Mouse (Mus musculus): ENCODE measurements at regions not wholly inside any gene's neighbourhood (a gene's known extent, or its start where the extent isn't known, plus 50 kb on each side); places are given as distances from the start of the nearest gene placed in this dataset.

DNA sequence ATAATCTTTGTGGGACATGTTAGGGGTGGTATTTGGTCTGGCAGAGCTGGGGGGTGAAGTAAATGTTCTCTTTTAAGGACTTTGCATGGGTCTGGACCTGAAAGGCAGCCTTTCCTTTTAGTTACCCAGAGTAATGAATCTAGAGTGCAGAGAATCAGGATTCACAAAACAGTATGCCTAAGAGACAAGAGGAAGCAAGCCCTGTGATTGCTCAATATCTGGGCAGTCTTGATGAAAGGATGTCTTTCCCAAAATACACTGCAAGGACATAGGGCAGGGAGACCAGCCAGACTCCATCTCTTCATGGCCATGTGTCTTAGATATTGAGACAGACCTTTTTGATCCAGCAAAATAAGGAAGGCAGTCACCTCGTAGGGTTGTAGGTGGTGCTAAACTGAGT lies 84.3 kb downstream of the Ttc32 start:
- H3K79me2 ChIP-seq (replicated peaks; ENCODE audit: control insufficient read depth, insufficient read depth, low read length): no peaks in the 10 kb centered on the region
- H3K4me3 ChIP-seq: no peak overlapping the region
- H3K27ac ChIP-seq: peak overlapping the region; percentile 81
- H3K36me3 ChIP-seq (ENCODE audit: control insufficient read depth, insufficient read depth, low read length): peaks cover 2% of the 10 kb centered on the region; the same call in 1 of the 2 replicates
- intact Hi-C loops (cut with DNase I): loop anchor here (5.0 kb wide), 1 partner anchor 37 kb away; no protein-coding TSS in a partner anchor
- H3K9ac ChIP-seq (ENCODE audit: low read depth, low read length): no peak overlapping the region
- WGBS: 38% methylated on average over 1 of the region's 1 CpGs
- no peaks in the 10 kb centered on the region for H3K27me3 ChIP-seq (ENCODE audit: control insufficient read depth, insufficient read depth, low read length)
- no peaks in the 10 kb centered on the region; the same call in 1 of the 2 replicates for H3K4me1 ChIP-seq (ENCODE audit: control insufficient read depth, insufficient read depth, low read length)
- peak in 1 of 2 experiments; percentile 61 for DNase-seq
- TF ChIP-seq EP300 (IDR thresholded peaks at IDR 0.05; ENCODE audit: insufficient read depth, low read depth, low read length) (no peak), CTCF (IDR thresholded peaks at IDR 0.05) (no peak), POLR2A (IDR thresholded peaks at IDR 0.05; ENCODE audit: insufficient read depth, low read depth, low read length) (no peak)

DNA sequence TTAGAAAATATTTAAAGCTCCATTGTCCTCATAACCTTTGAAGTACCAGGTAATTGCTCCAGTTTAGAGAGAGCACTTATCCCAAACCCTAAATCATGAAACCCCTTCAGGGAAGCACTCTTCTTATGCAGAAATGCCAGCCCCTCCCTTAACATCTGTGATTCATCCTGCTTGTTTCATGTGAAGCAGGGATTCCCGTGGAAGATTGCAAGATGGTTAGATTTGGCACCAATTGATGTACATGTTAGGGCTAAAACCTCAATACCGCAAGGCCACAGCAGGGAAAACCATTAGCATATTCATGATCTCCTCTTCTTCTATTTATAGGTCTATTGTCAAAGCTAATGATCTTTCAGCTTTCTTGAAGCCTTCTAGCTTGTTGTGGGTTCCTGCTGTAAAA lies 88.8 kb downstream of the Ttc32 start:
- no peaks in the 10 kb centered on the region for H3K27me3 ChIP-seq (ENCODE audit: control insufficient read depth, insufficient read depth, low read length)
- H3K27ac ChIP-seq: no peak overlapping the region
- H3K9ac ChIP-seq (ENCODE audit: low read depth, low read length): no peak overlapping the region
- no peak overlapping the region for H3K4me3 ChIP-seq
- TF ChIP-seq POLR2A (IDR thresholded peaks at IDR 0.05; ENCODE audit: insufficient read depth, low read depth, low read length): no peak
- TF ChIP-seq EP300 (IDR thresholded peaks at IDR 0.05; ENCODE audit: insufficient read depth, low read depth, low read length): no peak
- no peak for TF ChIP-seq CTCF (IDR thresholded peaks at IDR 0.05)
- H3K79me2 ChIP-seq (replicated peaks; ENCODE audit: control insufficient read depth, insufficient read depth, low read length): no peaks in the 10 kb centered on the region
- no peaks in the 10 kb centered on the region; the same call in 1 of the 2 replicates for H3K4me1 ChIP-seq (ENCODE audit: control insufficient read depth, insufficient read depth, low read length)
- intact Hi-C loops (cut with DNase I): loop anchor here (5.0 kb wide), 1 partner anchor 109 kb away; no protein-coding TSS in a partner anchor
- WGBS: 54% methylated on average over 2 of the region's 2 CpGs
- DNase-seq: no peak
- peaks cover 2% of the 10 kb centered on the region; the same call in 1 of the 2 replicates for H3K36me3 ChIP-seq (ENCODE audit: control insufficient read depth, insufficient read depth, low read length)

DNA sequence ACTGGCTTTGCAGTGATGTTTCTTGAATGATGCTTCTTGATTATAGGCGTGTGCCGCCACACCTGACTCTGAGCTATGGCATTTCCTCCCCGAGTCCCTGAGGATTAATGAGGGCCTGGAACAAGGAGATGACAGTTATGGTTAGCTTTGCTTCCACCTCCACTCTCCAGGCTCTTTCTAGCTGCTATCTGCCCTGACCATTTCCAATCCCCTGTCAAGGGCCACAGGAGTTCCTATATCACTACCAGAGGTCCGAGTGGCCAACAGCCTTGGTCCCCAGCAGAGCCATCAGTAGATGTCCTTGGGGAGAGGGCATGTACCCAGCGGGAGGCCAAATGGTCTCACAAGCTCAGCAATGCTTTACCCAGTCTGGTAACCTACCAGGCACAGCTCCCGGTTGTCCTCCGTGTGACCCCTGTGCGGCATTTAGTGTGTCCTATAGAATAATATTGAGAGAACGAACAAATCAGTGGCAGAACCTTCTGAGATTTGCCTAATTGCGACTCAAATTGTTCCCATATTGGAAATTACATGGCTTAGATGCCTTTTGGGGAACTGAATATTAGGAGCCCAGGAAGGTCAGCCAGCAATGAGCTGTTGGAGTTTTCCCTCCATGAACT lies 98.2 kb downstream of the Ttc32 start:
- no peak overlapping the region for H3K4me3 ChIP-seq
- H3K79me2 ChIP-seq (replicated peaks; ENCODE audit: control insufficient read depth, insufficient read depth, low read length): no peaks in the 10 kb centered on the region
- no peak for DNase-seq
- H3K27ac ChIP-seq: peak overlapping the region; percentile 53
- no peak for TF ChIP-seq EP300 (IDR thresholded peaks at IDR 0.05; ENCODE audit: insufficient read depth, low read depth, low read length)
- no peak for TF ChIP-seq CTCF (IDR thresholded peaks at IDR 0.05)
- no peak for TF ChIP-seq POLR2A (IDR thresholded peaks at IDR 0.05; ENCODE audit: insufficient read depth, low read depth, low read length)
- H3K36me3 ChIP-seq (ENCODE audit: control insufficient read depth, insufficient read depth, low read length): peaks cover 3% of the 10 kb centered on the region
- H3K9ac ChIP-seq (ENCODE audit: low read depth, low read length): no peak overlapping the region
- 76% methylated on average over 10 of the region's 10 CpGs for WGBS
- H3K27me3 ChIP-seq (ENCODE audit: control insufficient read depth, insufficient read depth, low read length): no peaks in the 10 kb centered on the region
- H3K4me1 ChIP-seq (ENCODE audit: control insufficient read depth, insufficient read depth, low read length): peaks cover 10% of the 10 kb centered on the region
- intact Hi-C loops (cut with DNase I): no loop called here

DNA sequence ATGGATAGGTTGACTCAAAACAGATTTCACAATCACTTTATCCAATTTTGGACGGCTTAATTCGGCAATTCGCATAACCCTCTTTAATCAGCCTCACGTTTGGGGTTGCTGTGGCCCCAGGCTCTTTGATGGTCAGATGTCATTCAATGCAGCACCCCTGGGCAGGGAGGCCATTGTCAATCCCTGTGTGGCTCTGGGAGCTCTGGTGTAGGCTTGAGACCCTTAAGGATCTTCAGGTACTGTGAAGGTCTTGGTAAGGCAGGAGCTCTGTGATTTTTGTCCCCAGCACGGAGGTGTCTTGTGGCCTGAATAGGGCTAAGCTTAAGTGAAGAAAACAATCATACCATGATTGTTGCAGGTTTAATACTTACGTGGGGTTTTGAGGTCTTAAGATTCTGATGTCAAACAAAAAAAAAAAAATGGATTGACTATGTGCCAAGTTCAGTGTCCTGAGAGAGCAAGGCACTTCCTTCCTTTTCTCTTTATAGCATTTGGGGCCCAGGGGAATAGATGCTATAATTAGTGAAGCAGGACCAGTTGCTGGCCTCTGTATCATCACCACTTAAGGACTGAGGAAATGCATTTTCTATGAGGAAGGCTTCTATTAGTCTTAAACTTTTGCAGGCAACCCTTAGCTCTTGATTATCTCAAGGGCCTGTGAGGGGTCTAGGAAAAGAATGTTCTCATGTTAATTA lies 98.9 kb downstream of the Ttc32 start:
- Histone ChIP-seq H3K4me3 (no peak overlapping the region), H3K27me3 (ENCODE audit: control insufficient read depth, insufficient read depth, low read length) (no peaks in the 10 kb centered on the region), H3K79me2 (replicated peaks; ENCODE audit: control insufficient read depth, insufficient read depth, low read length) (no peaks in the 10 kb centered on the region), H3K4me1 (ENCODE audit: control insufficient read depth, insufficient read depth, low read length) (peaks cover 10% of the 10 kb centered on the region), H3K9ac (ENCODE audit: low read depth, low read length) (no peak overlapping the region), H3K27ac (peak overlapping the region; percentile 70), H3K36me3 (ENCODE audit: control insufficient read depth, insufficient read depth, low read length) (peaks cover 3% of the 10 kb centered on the region)
- WGBS: 67% methylated on average over 6 of the region's 6 CpGs
- intact Hi-C loops (cut with DNase I): no loop called here
- TF ChIP-seq POLR2A (IDR thresholded peaks at IDR 0.05; ENCODE audit: insufficient read depth, low read depth, low read length): no peak
- no peak for TF ChIP-seq CTCF (IDR thresholded peaks at IDR 0.05)
- no peak for TF ChIP-seq EP300 (IDR thresholded peaks at IDR 0.05; ENCODE audit: insufficient read depth, low read depth, low read length)
- peak in 1 of 2 experiments; percentile 36 for DNase-seq

DNA sequence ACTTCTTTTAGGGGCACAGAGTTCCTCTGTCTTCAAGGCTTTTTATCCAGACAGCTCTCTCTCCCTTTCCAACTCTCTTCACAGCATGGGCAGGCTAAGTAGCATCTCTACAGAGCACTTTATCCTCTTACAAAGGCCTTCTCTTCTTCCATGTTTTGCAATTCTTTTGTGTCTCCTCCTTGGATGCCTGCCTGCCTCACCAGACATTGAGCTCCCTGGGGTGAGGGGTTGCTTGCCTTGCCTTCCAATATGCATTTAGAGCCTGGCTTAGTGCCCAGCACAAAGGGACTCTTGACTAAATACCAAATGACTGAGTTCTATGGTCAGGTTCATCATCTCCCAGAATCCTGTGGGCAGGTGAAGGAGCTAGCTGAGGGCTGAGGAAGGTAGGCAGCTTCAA lies 102.8 kb downstream of the Ttc32 start:
- H3K36me3 ChIP-seq (ENCODE audit: control insufficient read depth, insufficient read depth, low read length): peaks cover 3% of the 10 kb centered on the region
- no peak overlapping the region for H3K4me3 ChIP-seq
- no peak for DNase-seq
- TF ChIP-seq EP300 (IDR thresholded peaks at IDR 0.05; ENCODE audit: insufficient read depth, low read depth, low read length) (no peak), CTCF (IDR thresholded peaks at IDR 0.05) (no peak), POLR2A (IDR thresholded peaks at IDR 0.05; ENCODE audit: insufficient read depth, low read depth, low read length) (no peak)
- H3K27ac ChIP-seq: peak overlapping the region; percentile 38
- no peaks in the 10 kb centered on the region for H3K27me3 ChIP-seq (ENCODE audit: control insufficient read depth, insufficient read depth, low read length)
- H3K4me1 ChIP-seq (ENCODE audit: control insufficient read depth, insufficient read depth, low read length): peaks cover 12% of the 10 kb centered on the region
- intact Hi-C loops (cut with DNase I): loop anchor here (5.0 kb wide), 1 partner anchor 35 kb away; no protein-coding TSS in a partner anchor
- no peak overlapping the region for H3K9ac ChIP-seq (ENCODE audit: low read depth, low read length)
- H3K79me2 ChIP-seq (replicated peaks; ENCODE audit: control insufficient read depth, insufficient read depth, low read length): no peaks in the 10 kb centered on the region
